Mouse (Mus musculus) heart, embryonic 15.5 days (tissue): ENCODE data around the gene Sgsm2. TPM values are rescaled to one million over a fixed set of nuclear protein-coding genes. Genes with fewer than 3 reads are reported as not detected.
"Not testable (repeated sequence)": the region's sequence is repeated elsewhere in the genome, so short reads cannot be mapped to it uniquely, and the experiment has no call there.

Experiments used
- ATAC-seq: fragments of 200-750 bp; cut with Nextera tagmentation; replicated peaks from 2 replicates; pipeline ENCODE4 v1.8.0; 2017; ENCODE audit warnings: low read depth, moderate TSS enrichment; ENCODE audit not compliant: insufficient number of reproducible peaks, insufficient read depth, low FRiP score
- H3K27ac ChIP-seq: fragments of 300-500 bp; sonication (generic); 2 replicates; pipeline ENCODE4 v1.5.1; 2015; ENCODE audit warnings: mild to moderate bottlenecking, inconsistent platforms
- H3K27me3 ChIP-seq: fragments of 300-500 bp; sonication (generic); 2 replicates; pipeline ENCODE4 v1.6.1; 2015; ENCODE audit warnings: inconsistent platforms
- H3K36me3 ChIP-seq: fragments of 300-500 bp; sonication (generic); 2 replicates; pipeline ENCODE4 v1.6.1; 2015; ENCODE audit warnings: mild to moderate bottlenecking, inconsistent platforms
- H3K4me1 ChIP-seq: fragments of 300-500 bp; sonication (generic); replicated peaks from 2 replicates; pipeline ENCODE4 v1.6.1; 2015; ENCODE audit warnings: inconsistent platforms
- H3K4me2 ChIP-seq: fragments of 300-500 bp; sonication (generic); 2 replicates; pipeline ENCODE4 v1.6.1; 2015; ENCODE audit warnings: inconsistent platforms, mild to moderate bottlenecking, moderate library complexity
- H3K4me3 ChIP-seq: fragments of 300-500 bp; sonication (generic); 2 replicates; pipeline ENCODE4 v1.5.1; 2015; ENCODE audit warnings: mild to moderate bottlenecking, inconsistent platforms
- H3K9ac ChIP-seq: fragments of 300-500 bp; sonication (generic); 2 replicates; pipeline ENCODE4 v1.6.1; 2015; ENCODE audit warnings: mild to moderate bottlenecking, inconsistent platforms
- H3K9me3 ChIP-seq: fragments of 300-500 bp; sonication (generic); replicated peaks from 2 replicates; pipeline ENCODE4 v1.6.1; 2016; ENCODE audit warnings: inconsistent platforms
- WGBS: fragments of 180-500 bp; shearing (Covaris S2); methylation state at CpG from one replicate; pipeline ENCODE4 v1.1.7; 2015; ENCODE audit warnings: mixed read lengths; 5-methylcytosine and 5-hydroxymethylcytosine counted together
- polyA plus RNA-seq: library from polyadenylated mRNA; unstranded; fragments of >200 nt; fragmentation: Nextera tagmentation; extraction: Ambion mirVana; gene quantifications from 2 replicates; pipeline ENCODE4 v1.2.1, GENCODE M21; 2015

The Sgsm2 gene
- polyA plus RNA-seq, 1 experiment from 2014 or later, result 3.5 TPM

DNA sequence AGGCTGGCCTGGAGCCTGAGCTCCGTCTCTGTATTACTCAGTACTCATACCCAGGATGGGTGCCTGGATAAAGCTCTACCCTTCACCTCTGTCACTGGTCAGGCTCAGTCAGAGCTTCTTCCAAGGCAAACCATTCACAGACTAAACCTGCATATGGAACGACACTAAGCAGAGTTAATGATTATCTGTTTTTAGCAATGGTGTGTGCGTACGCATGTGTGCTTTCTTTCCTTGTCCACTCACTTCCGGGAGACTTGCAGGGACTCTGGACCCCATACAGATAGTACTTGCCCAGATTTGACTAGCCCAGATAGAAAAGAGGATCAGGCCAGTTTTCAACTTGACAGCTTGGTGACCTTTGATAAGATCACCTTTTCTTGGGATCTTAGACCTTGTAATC, 70.2 kb downstream of the Sgsm2 start:
- Histone ChIP-seq H3K27me3 (no peaks in the 10 kb centered on the region), H3K9ac (no peak overlapping the region), H3K4me3 (no peak overlapping the region), H3K4me1 (peaks cover 14% of the 10 kb centered on the region), H3K36me3 (no peaks in the 10 kb centered on the region), H3K9me3 (no peaks in the 10 kb centered on the region), H3K27ac (no peak overlapping the region), H3K4me2 (no peak overlapping the region)
- WGBS, result 74% methylated on average over 5 of the region's 5 CpGs
- ATAC-seq, result no peak

DNA sequence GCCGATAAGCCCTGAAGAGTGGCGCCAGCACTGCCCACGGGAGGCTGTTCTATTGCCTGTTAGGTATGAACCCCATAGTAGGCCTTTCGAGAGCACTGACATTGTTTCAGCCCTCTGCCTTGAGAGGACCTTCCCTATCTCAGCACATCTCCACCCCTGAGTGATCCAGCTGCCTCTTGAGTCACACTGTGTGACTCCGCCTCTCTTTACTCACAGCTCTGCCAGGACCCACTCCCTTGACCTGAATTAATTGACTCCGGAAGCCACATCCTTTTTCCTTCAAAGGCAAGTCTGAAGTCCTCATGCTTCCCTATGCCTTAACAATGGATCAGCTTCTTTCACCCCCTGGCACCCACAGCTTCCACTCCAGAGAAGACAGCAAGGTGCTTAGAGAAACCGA, 70.7 kb downstream of the Sgsm2 start:
- peaks cover 14% of the 10 kb centered on the region for H3K4me1 ChIP-seq
- H3K9ac ChIP-seq, result no peak overlapping the region
- ATAC-seq, result no peak
- H3K4me3 ChIP-seq, result no peak overlapping the region
- 63% methylated on average over 7 of the region's 7 CpGs for WGBS
- no peaks in the 10 kb centered on the region for H3K9me3 ChIP-seq
- H3K36me3 ChIP-seq, result no peaks in the 10 kb centered on the region
- H3K4me2 ChIP-seq, result no peak overlapping the region
- no peaks in the 10 kb centered on the region for H3K27me3 ChIP-seq
- H3K27ac ChIP-seq, result no peak overlapping the region

DNA sequence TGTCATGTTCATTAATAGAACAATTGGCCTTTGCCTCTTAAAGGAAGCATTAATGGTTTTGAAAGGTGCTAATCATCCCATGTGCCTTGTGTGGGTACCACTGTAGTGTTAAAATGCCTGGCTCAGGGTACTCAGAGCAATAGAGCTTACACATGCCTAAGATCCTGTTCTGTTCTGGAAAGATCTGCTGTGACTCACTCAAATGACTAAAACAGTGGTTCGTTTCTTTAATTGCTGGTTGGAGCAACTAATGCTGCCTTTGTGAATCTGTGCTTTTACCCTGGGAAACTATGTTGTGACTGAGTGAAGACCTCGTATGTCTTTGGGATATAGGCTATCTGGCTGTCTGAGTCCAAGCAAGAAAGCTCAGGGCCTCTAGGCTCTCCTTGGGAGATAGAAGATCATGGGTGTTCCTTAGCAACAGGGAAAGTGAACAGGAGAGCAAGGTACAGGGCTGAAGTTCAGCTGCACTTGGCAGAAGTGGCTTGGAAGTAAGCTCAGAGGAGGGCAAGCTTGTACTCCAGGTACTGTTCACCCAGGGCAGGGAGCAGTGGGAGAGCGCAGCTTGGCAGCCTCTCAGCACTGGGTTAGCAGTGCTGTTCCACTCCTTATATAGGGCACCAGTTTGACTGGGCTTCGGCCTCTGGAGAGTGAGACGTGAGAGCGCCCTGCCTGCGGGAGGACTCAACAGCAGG, 74.0 kb downstream of the Sgsm2 start:
- H3K27ac ChIP-seq, result no peak overlapping the region
- peaks cover 5% of the 10 kb centered on the region; the same call in 1 of the 2 replicates for H3K4me1 ChIP-seq
- peaks cover 4% of the 10 kb centered on the region; the same call in 1 of the 2 replicates for H3K36me3 ChIP-seq
- no peak overlapping the region for H3K4me3 ChIP-seq
- H3K27me3 ChIP-seq, result no peaks in the 10 kb centered on the region
- H3K4me2 ChIP-seq, result no peak overlapping the region
- 79% methylated on average over 7 of the region's 7 CpGs for WGBS
- no peaks in the 10 kb centered on the region for H3K9me3 ChIP-seq
- no peak for ATAC-seq
- no peak overlapping the region for H3K9ac ChIP-seq

DNA sequence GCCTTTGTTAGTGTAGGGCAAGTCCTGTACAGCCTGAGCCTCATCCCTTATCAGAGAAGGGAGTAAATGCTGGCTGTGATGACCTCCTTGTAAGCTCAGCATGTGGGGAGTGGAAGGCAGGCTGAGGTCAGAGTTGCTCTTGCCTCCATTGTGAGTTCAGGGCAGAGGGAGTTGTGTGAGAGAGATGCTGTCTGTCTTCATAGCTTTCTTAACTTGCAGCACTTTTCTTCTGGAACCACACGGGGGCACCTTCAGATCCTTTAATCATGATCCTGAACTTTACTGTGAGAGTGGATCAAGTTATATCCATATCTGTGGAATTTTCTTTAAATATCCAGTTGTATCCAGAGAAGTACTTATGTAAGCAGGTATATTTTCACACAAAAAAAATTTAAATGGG, 75.4 kb downstream of the Sgsm2 start:
- Histone ChIP-seq H3K4me3 (no peak overlapping the region), H3K9ac (no peak overlapping the region), H3K27me3 (no peaks in the 10 kb centered on the region), H3K36me3 (peaks cover 18% of the 10 kb centered on the region; the same call in 1 of the 2 replicates), H3K4me1 (peaks cover 5% of the 10 kb centered on the region; the same call in 1 of the 2 replicates), H3K9me3 (no peaks in the 10 kb centered on the region), H3K4me2 (no peak overlapping the region), H3K27ac (no peak overlapping the region)
- no peak for ATAC-seq
- 26% methylated on average over 1 of the region's 1 CpGs for WGBS

DNA sequence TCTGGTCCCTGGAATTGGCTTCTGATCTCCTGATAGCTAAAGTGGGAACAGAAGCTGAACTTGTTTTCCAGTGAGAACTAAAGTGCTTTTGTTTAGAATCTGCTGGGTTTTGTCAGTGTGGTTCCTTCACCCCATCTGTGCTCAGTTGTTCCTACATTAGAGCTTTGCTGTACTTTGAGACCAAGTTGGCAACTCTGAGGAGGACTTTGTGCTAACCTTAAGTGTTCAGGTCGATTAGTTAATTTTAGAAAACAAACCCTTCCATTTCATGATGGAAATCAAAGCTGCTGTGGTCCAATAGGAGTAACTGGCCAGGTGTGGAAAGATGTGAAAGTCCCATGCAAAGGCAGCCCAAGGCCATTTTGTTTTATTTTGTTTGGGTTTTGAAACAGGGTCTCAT, 75.9 kb downstream of the Sgsm2 start:
- H3K27ac ChIP-seq, result no peak overlapping the region
- H3K4me1 ChIP-seq, result peaks cover 1% of the 10 kb centered on the region; the same call in 1 of the 2 replicates
- no peak overlapping the region for H3K4me2 ChIP-seq
- H3K36me3 ChIP-seq, result peaks cover 19% of the 10 kb centered on the region; the same call in 1 of the 2 replicates
- H3K27me3 ChIP-seq, result no peaks in the 10 kb centered on the region
- H3K4me3 ChIP-seq, result no peak overlapping the region
- ATAC-seq, result no peak
- WGBS, result 70% methylated on average over 1 of the region's 1 CpGs
- H3K9ac ChIP-seq, result no peak overlapping the region
- no peaks in the 10 kb centered on the region for H3K9me3 ChIP-seq

DNA sequence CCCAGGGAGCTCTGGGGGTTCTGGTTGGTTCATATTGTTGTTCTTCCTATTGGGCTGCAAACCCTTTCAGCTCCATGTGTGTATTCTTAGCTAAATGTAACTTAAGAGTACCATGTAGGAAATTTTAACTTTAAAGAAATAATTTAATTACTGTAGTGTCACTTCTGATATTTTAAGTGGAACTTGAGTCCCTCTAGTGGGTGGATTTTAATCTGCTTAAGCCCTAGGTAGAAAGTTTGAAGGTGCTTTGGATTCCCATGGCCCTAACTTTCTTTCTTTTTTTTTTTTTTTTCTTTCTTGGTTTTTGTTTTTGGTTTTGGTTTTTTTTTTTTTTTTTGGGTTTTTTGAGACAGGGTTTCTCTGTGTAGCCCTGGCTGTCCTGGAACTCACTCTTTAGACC, 81.1 kb downstream of the Sgsm2 start:
- H3K4me3 ChIP-seq, result no peak overlapping the region
- H3K9ac ChIP-seq, result no peak overlapping the region
- H3K36me3 ChIP-seq, result peaks cover 19% of the 10 kb centered on the region; the same call in 1 of the 2 replicates
- no peaks in the 10 kb centered on the region for H3K27me3 ChIP-seq
- no peaks in the 10 kb centered on the region for H3K9me3 ChIP-seq
- no peak for ATAC-seq
- H3K4me2 ChIP-seq, result no peak overlapping the region
- peaks cover 5% of the 10 kb centered on the region for H3K4me1 ChIP-seq
- no peak overlapping the region for H3K27ac ChIP-seq

DNA sequence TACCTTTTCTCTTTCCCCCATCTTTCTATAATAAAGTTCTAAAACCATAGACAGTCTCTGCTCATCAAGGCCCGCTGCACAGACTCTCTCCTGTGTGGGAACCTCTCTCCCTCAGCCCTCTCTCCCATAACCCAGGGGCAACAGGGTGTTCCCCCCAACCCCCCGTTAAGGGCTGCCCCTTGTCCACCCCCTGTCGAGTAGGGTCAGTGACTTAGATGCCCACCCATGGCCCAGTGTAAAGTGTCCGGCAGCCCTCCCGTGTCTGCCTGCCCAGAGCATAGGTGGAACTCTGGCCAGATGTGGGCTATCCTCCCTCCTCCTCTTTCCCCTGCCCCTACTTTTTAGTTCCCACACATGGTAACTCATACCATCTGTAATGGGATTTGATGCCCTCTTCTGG, 85.3 kb downstream of the Sgsm2 start:
- 66% methylated on average over 5 of the region's 5 CpGs for WGBS
- H3K9me3 ChIP-seq, result no peaks in the 10 kb centered on the region
- H3K27me3 ChIP-seq, result no peaks in the 10 kb centered on the region
- H3K9ac ChIP-seq, result no peak overlapping the region
- H3K4me1 ChIP-seq, result peaks cover 5% of the 10 kb centered on the region
- peaks cover 3% of the 10 kb centered on the region; the same call in 1 of the 2 replicates for H3K36me3 ChIP-seq
- no peak overlapping the region for H3K27ac ChIP-seq
- no peak for ATAC-seq
- no peak overlapping the region for H3K4me3 ChIP-seq
- no peak overlapping the region for H3K4me2 ChIP-seq

DNA sequence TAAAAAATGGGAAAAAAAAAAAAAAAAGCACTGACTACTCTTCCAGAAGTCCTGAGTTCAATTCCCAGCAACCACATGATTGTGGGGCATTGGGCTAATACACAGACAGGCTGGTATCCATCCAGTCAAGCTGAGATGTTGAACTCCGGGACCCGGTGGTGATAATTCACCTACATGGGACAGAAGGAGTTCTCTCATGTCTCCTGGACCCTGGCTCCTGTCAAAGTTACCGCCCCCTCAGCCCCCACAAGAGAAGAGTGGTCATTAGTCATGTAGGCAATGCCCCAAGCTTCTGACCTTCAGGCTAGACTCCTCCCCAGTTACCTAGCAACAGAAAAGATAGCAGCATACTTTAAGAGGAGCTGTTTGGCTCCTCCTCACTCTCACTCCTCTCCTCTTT, 85.8 kb downstream of the Sgsm2 start:
- ATAC-seq, H3K27me3 ChIP-seq, H3K9ac ChIP-seq, H3K27ac ChIP-seq, H3K4me3 ChIP-seq, H3K9me3 ChIP-seq, H3K4me1 ChIP-seq, H3K4me2 ChIP-seq, H3K36me3 ChIP-seq: not testable (repeated sequence)
- WGBS, result 38% methylated on average over 3 of the region's 3 CpGs

DNA sequence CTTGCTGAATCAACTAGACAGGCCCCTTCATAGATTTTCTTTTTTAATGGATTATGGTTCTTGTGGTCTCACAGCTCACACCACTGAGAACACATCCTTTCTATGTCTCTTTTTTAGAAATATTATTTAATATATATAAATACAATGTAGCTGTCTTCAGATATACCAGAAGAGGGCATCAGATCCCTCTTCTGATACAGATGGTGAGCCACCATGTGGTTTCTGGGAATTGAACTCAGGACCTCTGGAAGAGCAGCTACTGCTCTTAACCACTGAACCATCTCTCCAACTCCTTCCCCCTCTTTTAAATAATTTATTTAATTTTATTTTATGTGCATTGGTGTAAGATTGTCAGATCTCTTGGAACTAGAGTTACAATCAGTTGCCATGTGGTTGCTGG, 86.7 kb downstream of the Sgsm2 start:
- Histone ChIP-seq H3K36me3 (peaks cover 11% of the 10 kb centered on the region; the same call in 1 of the 2 replicates), H3K9me3 (no peaks in the 10 kb centered on the region), H3K4me2 (no peak overlapping the region), H3K4me1 (peaks cover 5% of the 10 kb centered on the region), H3K27ac (no peak overlapping the region), H3K27me3 (no peaks in the 10 kb centered on the region), H3K9ac (no peak overlapping the region), H3K4me3 (no peak overlapping the region)
- no peak for ATAC-seq

DNA sequence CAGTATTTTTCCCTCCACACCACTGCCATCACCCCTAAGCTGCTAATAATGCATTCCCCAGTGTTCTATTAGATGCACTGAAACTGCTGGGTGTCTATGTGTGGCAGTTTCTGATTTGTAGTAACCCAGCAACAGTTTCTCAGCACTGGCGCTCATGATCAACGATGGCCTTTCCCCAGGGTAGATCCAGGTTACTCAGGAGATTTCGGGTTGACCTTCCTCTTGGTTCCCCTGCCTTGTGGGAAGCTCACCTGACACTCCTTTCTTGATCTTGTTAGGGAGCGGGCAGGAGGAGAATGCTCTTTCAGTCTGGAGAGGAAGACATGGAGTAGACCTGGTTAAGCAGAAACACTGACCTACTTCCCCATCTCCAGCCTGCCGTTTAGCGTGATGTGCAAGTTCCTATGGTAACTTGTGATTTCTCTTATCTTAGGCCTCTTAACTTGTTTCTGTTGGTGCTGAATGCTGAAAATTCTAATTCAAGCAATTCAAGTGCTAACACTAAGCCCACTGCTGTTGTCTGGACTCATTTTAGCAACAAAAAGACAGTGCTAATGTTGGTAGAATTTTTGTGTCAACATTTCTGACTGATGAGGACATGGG, 88.5 kb downstream of the Sgsm2 start:
- H3K9ac ChIP-seq, result no peak overlapping the region
- peaks cover 5% of the 10 kb centered on the region for H3K4me1 ChIP-seq
- no peak overlapping the region for H3K4me2 ChIP-seq
- ATAC-seq, result no peak
- no peak overlapping the region for H3K27ac ChIP-seq
- no peaks in the 10 kb centered on the region for H3K27me3 ChIP-seq
- 88% methylated on average over 6 of the region's 6 CpGs for WGBS
- H3K4me3 ChIP-seq, result no peak overlapping the region
- H3K9me3 ChIP-seq, result no peaks in the 10 kb centered on the region
- peaks cover 26% of the 10 kb centered on the region for H3K36me3 ChIP-seq

DNA sequence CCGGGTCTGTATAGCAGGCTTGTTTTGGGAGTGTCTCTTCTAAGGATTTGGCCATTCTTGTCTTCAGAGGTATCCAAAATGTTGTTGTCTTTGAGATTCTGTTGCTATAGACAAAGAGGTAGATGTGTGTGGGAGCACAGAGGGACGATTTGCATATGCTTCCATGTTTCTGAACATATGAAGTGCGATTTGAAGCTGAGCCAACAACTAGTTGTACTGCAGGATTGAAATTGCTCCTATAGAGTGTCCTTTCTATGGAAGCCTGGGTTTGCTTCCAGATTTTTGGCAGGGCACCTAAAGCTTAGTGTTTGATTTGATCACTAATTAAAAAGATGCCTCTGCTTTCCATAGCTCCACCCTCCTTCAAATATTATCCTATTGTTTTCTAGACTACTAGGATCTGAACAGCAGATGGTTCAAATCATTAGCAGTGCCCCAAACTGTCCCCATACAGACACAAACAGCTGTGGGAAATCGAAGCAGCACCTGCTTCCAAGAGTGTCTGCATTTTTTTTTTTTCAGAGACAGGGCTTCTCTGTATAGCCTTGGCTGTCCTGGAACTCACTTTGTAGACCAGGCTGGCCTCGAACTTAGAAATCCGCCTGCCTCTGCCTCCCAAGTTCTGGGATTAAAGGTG, 89.5 kb downstream of the Sgsm2 start:
- ATAC-seq, result no peak
- H3K27me3 ChIP-seq, result no peaks in the 10 kb centered on the region
- 88% methylated on average over 6 of the region's 6 CpGs for WGBS
- H3K4me1 ChIP-seq, result peaks cover 5% of the 10 kb centered on the region
- H3K27ac ChIP-seq, result no peak overlapping the region
- H3K4me2 ChIP-seq, result no peak overlapping the region
- no peak overlapping the region for H3K9ac ChIP-seq
- peaks cover 30% of the 10 kb centered on the region for H3K36me3 ChIP-seq
- no peak overlapping the region for H3K4me3 ChIP-seq
- H3K9me3 ChIP-seq, result no peaks in the 10 kb centered on the region
